Mouse (Mus musculus) heart, adult 2 months (tissue): Measurements from ENCODE around the gene Nabp1. TPM values are rescaled to one million over a fixed set of nuclear protein-coding genes. Genes with fewer than 3 reads are reported as not detected.

Experiments used
- DNase-seq, 2 experiments: peaks; one replicate each; pipeline ENCODE4 v3.0.0; 2021
- H3K27ac ChIP-seq: fragments of 200-600 bp; 2 replicates; pipeline ENCODE4 v1.8.1; 2022
- H3K27me3 ChIP-seq: fragments of 200-500 bp; 2 replicates; pipeline ENCODE4 v1.6.1; 2012; ENCODE audit warnings: mild to moderate bottlenecking, low read length, inconsistent platforms, mixed read lengths; ENCODE audit not compliant: control insufficient read depth, insufficient read depth
- H3K36me3 ChIP-seq: fragments of 200-500 bp; 2 replicates; pipeline ENCODE4 v1.6.1; 2012; ENCODE audit warnings: low read length, inconsistent platforms; ENCODE audit not compliant: control insufficient read depth, insufficient read depth
- H3K4me1 ChIP-seq: fragments of 200-500 bp; 2 replicates; pipeline ENCODE4 v1.6.1; 2011; ENCODE audit warnings: low read length; ENCODE audit not compliant: control insufficient read depth, insufficient read depth
- H3K4me3 ChIP-seq: fragments of 200-600 bp; 2 replicates; pipeline ENCODE4 v1.8.1; 2022
- H3K79me2 ChIP-seq: fragments of 200-500 bp; replicated peaks from 2 replicates; pipeline ENCODE4 v1.6.1; 2012; ENCODE audit warnings: mild to moderate bottlenecking, inconsistent platforms, low read length, moderate library complexity, mixed read lengths; ENCODE audit not compliant: control insufficient read depth, insufficient read depth
- H3K9ac ChIP-seq: fragments of 200-500 bp; 2 replicates; pipeline ENCODE4 v1.6.1; 2012; ENCODE audit warnings: low read depth, mild to moderate bottlenecking, control low read depth, inconsistent platforms, low read length, mixed read lengths
- CTCF ChIP-seq: fragments of 200-600 bp; IDR thresholded peaks from 2 replicates; pipeline ENCODE4 v1.8.1; 2022; ENCODE audit warnings: antibody characterized with exemption, mild to moderate bottlenecking, moderate library complexity
- EP300 ChIP-seq: fragments of 200-500 bp; IDR thresholded peaks from 2 replicates; pipeline ENCODE4 v1.6.1; 2011; ENCODE audit warnings: low read depth, low read length, control low read depth; ENCODE audit not compliant: insufficient read depth
- POLR2A ChIP-seq: fragments of 200-500 bp; IDR thresholded peaks from 2 replicates; pipeline ENCODE4 v1.6.1; 2011; ENCODE audit warnings: mild to moderate bottlenecking, low read depth, low read length, control low read depth; ENCODE audit not compliant: insufficient read depth
- WGBS: fragments of 180-500 bp; shearing (Covaris S2); methylation state at CpG from one replicate; pipeline ENCODE4 v1.1.7; 2018; 5-methylcytosine and 5-hydroxymethylcytosine counted together
- intact Hi-C: fragments of 180-260 bp; cut with DNase I; formaldehyde crosslinking; loops from one replicate; pipeline ENCODE4 v1.15.1; 2025
- long read RNA-seq: library from polyadenylated mRNA; stranded (forward); transcript quantifications from one replicate; pipeline ENCODE4 v2.0.0, GENCODE M21; 2021
- polyA plus RNA-seq: library from polyadenylated mRNA; depleted of rRNA; stranded (reverse); fragments of >200 nt; gene quantifications from 2 replicates; pipeline ENCODE4 v1.2.3, GENCODE M21; 2012; rRNA removed
- total RNA-seq, 2 experiments: library from RNA; stranded (reverse); gene quantifications; 2 replicates each; pipeline ENCODE4 v1.2.3; 2021

Nabp1 gene
- total RNA-seq (10 to 100 TPM; 31.0 to 40.4 TPM), polyA plus RNA-seq (27.0 and 30.1 TPM in 2 replicates)
- long read RNA-seq, partial matches to known transcripts: 0 of 4 reads
- long read RNA-seq, other reads (novel, unspliced or antisense): 1 of 4 reads

- peak within 1 kb of the TSS; percentile 93 for H3K4me3 ChIP-seq
- intact Hi-C loops: loop anchor here (5.0 to 10.0 kb wide), 2 partner anchors 39 to 636 kb away; partner anchors contain the start of gene Stat1
- under 1% methylated on average over 51 of the region's 51 CpGs for WGBS
- peak within 1 kb of the TSS; percentile 92 for H3K27ac ChIP-seq
- H3K4me1 ChIP-seq: peaks cover 2% of the 10 kb centered on the region; the same call in 1 of the 2 replicates
- H3K36me3 ChIP-seq: peaks cover 14% of the 10 kb centered on the region
- DNase-seq: peak; percentile 99 to 100
- TF ChIP-seq EP300: peak; percentile 81
- TF ChIP-seq POLR2A: peak; percentile 99
- peak; percentile 55 for TF ChIP-seq CTCF
- H3K79me2 ChIP-seq: no peaks in the 10 kb centered on the region
- H3K27me3 ChIP-seq: no peaks in the 10 kb centered on the region
- peak within 1 kb of the TSS; percentile 96 for H3K9ac ChIP-seq
Measured at GRCm38 (mm10) chr1:51478262-51479026, at the start of gene Nabp1. Nabp1 (minus strand) TSS chr1:51478425.

- intact Hi-C loops: no loop called here
- no peak for DNase-seq
Measured at GRCm38 (mm10) chr1:51525563-51526265, 47.5 kb upstream of the Nabp1 start.

GRCm38 (mm10) chr1:51521651-51522050 is 43.4 kb upstream of the Nabp1 start:
- TF ChIP-seq EP300: no peak
- no peak for TF ChIP-seq POLR2A
- no peak for TF ChIP-seq CTCF
- Histone ChIP-seq H3K9ac (no peak overlapping the region), H3K4me3 (no peak overlapping the region), H3K79me2 (no peaks in the 10 kb centered on the region), H3K27me3 (no peaks in the 10 kb centered on the region), H3K36me3 (no peaks in the 10 kb centered on the region), H3K4me1 (no peaks in the 10 kb centered on the region), H3K27ac (no peak overlapping the region)
- intact Hi-C loops: no loop called here
- WGBS: 67% methylated on average over 8 of the region's 8 CpGs
- DNase-seq: no peak

More at GRCm38 (mm10) chr1:51525563-51526265, 47.5 kb upstream of the Nabp1 start:
- Histone ChIP-seq H3K9ac (no peak overlapping the region), H3K79me2 (no peaks in the 10 kb centered on the region), H3K4me1 (peaks cover 6% of the 10 kb centered on the region), H3K27ac (no peak overlapping the region), H3K4me3 (no peak overlapping the region), H3K27me3 (no peaks in the 10 kb centered on the region), H3K36me3 (no peaks in the 10 kb centered on the region)
- no peak for TF ChIP-seq POLR2A
- TF ChIP-seq CTCF: no peak
- TF ChIP-seq EP300: no peak
- WGBS: 50% methylated on average over 1 of the region's 1 CpGs

GRCm38 (mm10) chr1:51520246-51520780 is 42.1 kb upstream of the Nabp1 start:
- H3K27ac ChIP-seq: no peak overlapping the region

GRCm38 (mm10) chr1:51519112-51519511 is 40.9 kb upstream of the Nabp1 start:
- TF ChIP-seq POLR2A (no peak), CTCF (no peak), EP300 (no peak)
- intact Hi-C loops: loop anchor here (5.0 kb wide), 1 partner anchor 42 kb away; the partner anchor contains the start of gene Nabp1
- no peak for DNase-seq
- H3K27ac ChIP-seq: no peak overlapping the region
- no peak overlapping the region for H3K4me3 ChIP-seq
- H3K79me2 ChIP-seq: no peaks in the 10 kb centered on the region
- peaks cover 7% of the 10 kb centered on the region for H3K4me1 ChIP-seq
- WGBS: 86% methylated on average over 3 of the region's 3 CpGs
- H3K9ac ChIP-seq: no peak overlapping the region
- H3K36me3 ChIP-seq: peaks cover 2% of the 10 kb centered on the region
- no peaks in the 10 kb centered on the region for H3K27me3 ChIP-seq

More at GRCm38 (mm10) chr1:51520246-51520780, 42.1 kb upstream of the Nabp1 start:
- 57% methylated on average over 5 of the region's 5 CpGs for WGBS
- H3K79me2 ChIP-seq: no peaks in the 10 kb centered on the region
- no peak for DNase-seq
- H3K27me3 ChIP-seq: no peaks in the 10 kb centered on the region
- H3K4me1 ChIP-seq: peaks cover 3% of the 10 kb centered on the region
- no peak overlapping the region for H3K9ac ChIP-seq
- peaks cover 2% of the 10 kb centered on the region; the same call in 1 of the 2 replicates for H3K36me3 ChIP-seq
- TF ChIP-seq POLR2A (no peak), CTCF (no peak), EP300 (no peak)
- H3K4me3 ChIP-seq: no peak overlapping the region
- intact Hi-C loops: no loop called here
